Mouse (Mus musculus): ENCODE measurements at regions not wholly inside any gene's neighbourhood (a gene's known extent, or its start where the extent isn't known, plus 50 kb on each side); places are given as distances from the start of the nearest gene placed in this dataset.

GRCm38 (mm10) chr12:10873716-10874401 is 277.0 kb downstream of the Kcns3 start:
- TF ChIP-seq POLR2A (IDR thresholded peaks at IDR 0.05; ENCODE audit: low read depth, low read length) (no peak), CTCF (IDR thresholded peaks at IDR 0.05; ENCODE audit: borderline replicate concordance, insufficient read depth, low read length) (no peak)
